Mouse (Mus musculus): Measurements from ENCODE around the gene Rgsl1.
"Not testable (repeated sequence)": the region's sequence is repeated elsewhere in the genome, so short reads cannot be mapped to it uniquely, and the experiment has no call there.

Rgsl1 gene

GRCm38 (mm10) chr1:153776257-153776656 is 67.7 kb downstream of the Rgsl1 start:
- in situ Hi-C loops (cut with MboI, MseI) = no loop called here

GRCm38 (mm10) chr1:153775174-153775573 is 68.8 kb downstream of the Rgsl1 start:
- in situ Hi-C loops (cut with MboI, MseI) = no loop called here

GRCm38 (mm10) chr1:153770776-153771167 is 73.2 kb downstream of the Rgsl1 start:
- in situ Hi-C loops (cut with MboI, MseI) = no loop called here

DNA sequence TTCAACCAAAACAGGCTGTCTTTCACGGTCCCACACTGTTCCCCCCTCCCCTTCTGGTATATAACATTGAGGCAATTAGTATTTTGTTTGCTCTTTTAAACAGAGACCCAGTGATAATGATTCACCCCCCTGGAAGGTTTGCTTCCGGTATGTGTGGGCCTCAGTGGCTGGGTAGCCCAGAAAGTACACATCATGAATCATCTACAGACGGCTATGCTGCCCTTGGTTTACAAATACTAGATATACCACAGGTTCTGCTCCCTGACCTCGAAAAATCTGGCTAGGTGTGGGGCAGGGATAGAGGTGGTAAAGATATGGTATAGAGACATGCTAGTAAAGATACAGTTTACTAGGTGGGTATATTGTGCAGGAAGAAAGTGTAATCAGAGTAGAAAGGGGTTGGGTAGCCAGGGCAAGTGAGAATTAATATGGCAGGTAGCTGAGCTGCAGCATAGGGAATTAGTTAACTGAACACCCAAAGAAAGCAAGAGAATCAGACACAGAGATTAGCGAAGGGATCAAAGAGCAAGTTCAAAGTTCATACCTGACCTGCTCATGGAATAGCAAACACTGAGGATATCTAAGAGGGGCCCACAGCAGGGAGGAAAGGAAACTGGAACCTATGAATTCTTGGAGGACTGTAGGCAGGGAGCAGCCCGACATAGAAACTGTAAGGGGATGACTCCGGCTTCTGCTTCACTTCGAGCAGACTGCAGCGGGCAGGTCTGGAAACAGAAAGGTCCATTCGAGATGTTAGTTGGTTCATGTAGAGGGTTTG is 73.8 kb downstream of the Rgsl1 start:
- in situ Hi-C loops (cut with MboI, MseI) = no loop called here

- in situ Hi-C loops (cut with MboI, MseI) = not testable (repeated sequence)
These were observed 74.4 kb downstream of the Rgsl1 start for GRCm38 (mm10) chr1:153769571-153769970.

GRCm38 (mm10) chr1:153768465-153768864 is 75.5 kb downstream of the Rgsl1 start:
- in situ Hi-C loops (cut with MboI, MseI) = no loop called here

DNA sequence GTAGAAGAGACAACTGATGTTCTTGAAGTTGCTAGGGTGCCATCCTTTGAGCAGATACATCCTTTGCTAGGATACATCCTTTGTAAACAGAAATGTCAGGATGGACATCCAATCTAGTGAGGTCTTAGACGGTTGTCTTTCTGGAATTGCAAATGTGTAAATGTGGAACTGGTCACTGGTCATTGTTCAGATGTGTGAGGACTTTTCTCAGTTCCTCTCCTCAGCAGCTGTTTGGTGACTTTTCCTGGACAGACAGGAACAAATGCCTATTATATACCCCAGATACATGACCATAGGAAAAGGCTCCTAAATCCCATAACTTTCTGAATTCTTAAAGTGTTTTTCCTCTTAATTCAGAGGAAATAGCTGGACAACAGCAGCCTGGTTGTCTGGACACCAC is 76.7 kb downstream of the Rgsl1 start:
- in situ Hi-C loops (cut with MboI, MseI) = no loop called here

DNA sequence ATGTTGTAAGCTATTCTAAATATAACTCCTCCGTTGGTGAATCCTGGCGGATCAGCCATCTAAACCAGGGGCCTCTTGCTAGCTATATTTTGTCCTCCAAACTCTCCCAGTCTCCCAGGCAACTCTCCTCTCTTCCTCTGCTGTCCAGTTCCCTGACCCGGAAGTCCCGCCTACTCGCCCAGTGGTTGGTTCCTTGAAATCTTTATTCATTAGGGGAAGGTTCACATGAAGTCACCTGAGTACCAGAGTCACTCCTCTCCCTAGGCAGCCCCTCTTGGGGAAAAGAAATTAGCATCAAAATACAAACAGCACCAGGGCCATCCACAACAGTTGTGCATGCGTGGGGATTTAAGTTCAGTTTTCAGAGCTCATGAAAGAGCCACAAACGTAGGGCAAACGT is 77.6 kb downstream of the Rgsl1 start:
- in situ Hi-C loops (cut with MboI, MseI) = no loop called here

GRCm38 (mm10) chr1:153764136-153764535 is 79.8 kb downstream of the Rgsl1 start:
- in situ Hi-C loops (cut with MboI, MseI) = no loop called here

GRCm38 (mm10) chr1:153753725-153754464 is 90.0 kb downstream of the Rgsl1 start:
- in situ Hi-C loops (cut with MboI, MseI) = loop anchor here (5.0 kb wide), 1 partner anchor 53 kb away; no protein-coding TSS in a partner anchor

GRCm38 (mm10) chr1:153752521-153752920 is 91.4 kb downstream of the Rgsl1 start:
- in situ Hi-C loops (cut with MboI, MseI) = loop anchor here (5.0 kb wide), 1 partner anchor 55 kb away; no protein-coding TSS in a partner anchor

GRCm38 (mm10) chr1:153751763-153752301 is 92.1 kb downstream of the Rgsl1 start:
- in situ Hi-C loops (cut with MboI, MseI) = loop anchor here (5.0 kb wide), 1 partner anchor 55 kb away; no protein-coding TSS in a partner anchor

- in situ Hi-C loops (cut with MboI, MseI) = loop anchor here (5.0 kb wide), 1 partner anchor 57 kb away; no protein-coding TSS in a partner anchor
These were observed 93.9 kb downstream of the Rgsl1 start for GRCm38 (mm10) chr1:153750054-153750453.

DNA sequence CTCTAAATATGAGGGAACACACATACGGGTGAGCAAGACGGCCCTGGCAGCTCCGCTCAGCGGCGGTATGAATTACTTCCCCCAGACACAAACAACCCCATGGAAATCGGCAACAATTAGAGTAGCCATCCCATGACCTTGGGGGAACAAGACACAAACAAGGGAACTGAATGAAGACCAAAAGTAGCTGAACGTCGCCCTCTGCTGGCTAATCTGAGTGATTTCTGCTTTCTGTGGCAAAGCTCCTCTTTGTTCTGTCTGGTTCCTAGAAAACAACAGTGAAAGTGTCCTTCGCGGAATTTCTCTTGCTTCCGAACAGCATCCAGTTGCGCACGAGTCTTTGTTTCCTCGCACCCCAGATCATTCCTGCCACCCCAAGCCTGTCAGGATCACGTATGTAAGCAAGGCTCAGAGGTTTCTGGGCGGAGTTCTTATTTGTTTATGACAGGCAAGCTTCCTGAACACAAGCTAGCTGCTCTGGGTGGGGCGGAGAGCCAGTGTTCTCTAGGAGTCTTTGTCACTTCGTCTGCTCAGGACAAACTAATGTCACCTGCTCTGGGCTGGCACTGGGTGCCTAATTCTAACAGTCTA is 94.6 kb downstream of the Rgsl1 start, which contains the start of gene Rnasel:
Rnasel (plus strand) TSS at position 216 of the 591 bp plus-strand sequence.
- in situ Hi-C loops (cut with MboI, MseI) = loop anchor here (5.0 kb wide), 1 partner anchor 192 kb away; no protein-coding TSS in a partner anchor

- in situ Hi-C loops (cut with MboI, MseI) = loop anchor here (5.0 kb wide), 1 partner anchor 191 kb away; no protein-coding TSS in a partner anchor
These were observed 95.4 kb downstream of the Rgsl1 start for GRCm38 (mm10) chr1:153748549-153748948.

DNA sequence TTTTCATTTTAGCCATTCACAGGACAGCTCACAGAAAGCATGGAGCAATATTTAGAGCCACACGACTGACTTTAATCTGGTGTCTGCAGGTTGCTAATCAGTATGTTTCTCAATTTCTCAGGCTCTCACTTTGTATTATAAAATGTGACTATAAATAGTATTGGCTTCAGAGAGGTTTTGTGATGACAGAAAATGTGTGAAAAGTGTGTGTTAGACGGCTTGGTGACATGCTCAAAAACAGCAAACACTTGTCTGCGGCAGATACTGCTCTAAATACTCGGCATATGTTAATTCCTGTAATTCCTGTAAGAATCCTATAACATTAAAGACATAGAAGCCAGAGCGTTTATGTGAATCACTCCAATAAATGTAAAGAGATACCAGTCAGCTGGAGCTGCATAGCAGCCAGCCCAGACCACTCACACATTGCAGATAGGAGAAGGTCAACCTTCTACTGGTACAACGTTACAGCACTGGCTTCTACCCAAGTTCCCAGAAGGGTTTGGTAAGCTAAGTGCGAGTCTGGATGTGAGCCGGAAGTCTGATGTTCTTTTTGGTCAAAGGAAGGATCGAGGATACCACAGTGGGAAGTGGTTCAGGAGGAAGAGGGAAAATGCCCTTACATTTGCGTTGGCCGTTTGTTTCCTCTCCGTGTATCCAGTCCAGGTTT is 95.9 kb downstream of the Rgsl1 start:
- in situ Hi-C loops (cut with MboI, MseI) = loop anchor here (5.0 kb wide), 1 partner anchor 191 kb away; no protein-coding TSS in a partner anchor

- in situ Hi-C loops (cut with MboI, MseI) = loop anchor here (5.0 kb wide), 1 partner anchor 189 kb away; no protein-coding TSS in a partner anchor
These were observed 97.2 kb downstream of the Rgsl1 start for GRCm38 (mm10) chr1:153746728-153747127.

GRCm38 (mm10) chr1:153746119-153746670 is 97.7 kb downstream of the Rgsl1 start:
- in situ Hi-C loops (cut with MboI, MseI) = loop anchor here (5.0 kb wide), 1 partner anchor 189 kb away; no protein-coding TSS in a partner anchor

- in situ Hi-C loops (cut with MboI, MseI) = no loop called here
These were observed 101.4 kb downstream of the Rgsl1 start for GRCm38 (mm10) chr1:153742374-153743155.

Measured in T-helper 2 cell (primary cell).